Mouse (Mus musculus) left cerebral cortex, adult 9 months (tissue): ENCODE measurements around the gene Akap13.

Source experiments
- DNase-seq, 2 experiments: peaks; one replicate each; pipeline ENCODE4 v3.0.0; 2022; ENCODE audit warnings: low spot score in 2 of 2

The Akap13 gene

DNA sequence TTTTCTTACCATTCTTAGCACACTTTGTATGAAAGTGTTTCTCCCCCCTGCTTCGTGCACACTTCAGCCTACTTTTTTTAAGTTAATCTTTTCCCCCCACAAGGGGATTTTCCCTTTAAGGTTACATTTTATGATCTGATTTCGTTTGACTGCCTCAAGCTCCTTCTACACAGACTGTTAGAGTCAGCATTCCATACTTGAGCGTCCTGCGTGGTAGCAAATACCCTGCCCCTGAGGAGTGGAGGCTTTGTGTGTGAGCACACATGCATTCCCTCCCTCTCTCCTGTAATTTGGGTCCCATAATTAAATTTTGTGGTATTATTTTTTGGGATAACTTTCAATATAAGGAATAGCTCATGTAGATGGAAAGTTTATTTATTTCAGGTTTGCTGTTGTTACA is 103.8 kb downstream of the Akap13 start:
- no peak for DNase-seq

DNA sequence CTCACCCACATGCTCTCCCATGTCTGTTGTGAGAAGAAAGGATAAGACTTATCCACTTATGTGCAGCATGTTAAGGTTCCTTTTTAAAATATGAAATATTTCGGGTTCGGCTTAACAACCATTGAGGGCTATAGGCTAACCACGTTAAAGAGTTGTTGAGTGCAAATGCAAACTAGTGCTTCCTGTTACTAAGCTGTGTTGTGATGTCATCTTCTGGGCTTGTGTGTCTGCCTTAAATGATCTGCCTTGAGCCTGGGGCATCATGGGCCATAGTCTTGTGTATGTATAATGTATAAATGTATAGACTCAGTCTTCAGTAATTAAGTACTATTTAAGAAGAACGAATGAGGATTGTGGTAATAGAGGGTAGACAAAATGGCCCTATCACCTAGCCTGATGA is 104.6 kb downstream of the Akap13 start:
- no peak for DNase-seq

GRCm38 (mm10) chr7:75560566-75560965 is 105.2 kb downstream of the Akap13 start:
- no peak for DNase-seq

DNA sequence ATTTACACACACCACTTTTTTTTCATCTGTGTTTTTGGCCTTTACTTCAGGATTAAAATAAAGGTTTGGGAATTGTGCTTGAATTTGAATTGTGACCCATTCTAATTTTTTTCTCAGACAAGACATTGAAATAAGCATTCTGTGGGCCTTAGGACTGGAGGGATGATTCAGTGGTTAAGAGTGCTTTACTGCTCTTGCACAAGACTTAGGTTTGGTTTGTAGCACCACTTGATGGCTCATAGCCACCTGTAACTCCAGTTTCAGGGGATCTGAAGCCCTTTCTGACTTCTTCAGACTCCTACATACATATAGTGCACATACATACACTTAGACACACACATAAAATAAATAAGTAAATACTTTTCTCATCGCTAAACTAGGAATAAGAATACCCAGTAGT is 105.8 kb downstream of the Akap13 start:
- DNase-seq, result no peak

DNA sequence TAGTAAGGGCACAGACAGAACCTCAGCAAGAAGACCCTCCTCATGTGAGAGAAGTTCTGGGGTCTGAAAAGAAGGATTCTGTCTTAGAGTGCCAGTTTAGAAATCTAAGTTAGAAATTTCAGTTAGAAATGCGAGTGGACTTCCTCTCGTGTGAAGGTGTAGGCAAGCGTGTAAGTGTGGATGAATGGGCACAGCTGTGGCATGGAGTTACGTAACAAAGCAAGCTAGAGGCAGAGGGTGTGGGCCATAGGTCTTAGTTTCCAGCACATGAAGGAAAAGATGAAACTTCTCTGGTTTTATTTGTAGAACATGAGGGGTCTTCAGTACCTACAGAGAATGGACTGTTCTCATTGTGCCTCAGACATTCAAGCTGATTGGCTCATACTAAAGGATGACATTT is 112.9 kb downstream of the Akap13 start:
- DNase-seq, result no peak

DNA sequence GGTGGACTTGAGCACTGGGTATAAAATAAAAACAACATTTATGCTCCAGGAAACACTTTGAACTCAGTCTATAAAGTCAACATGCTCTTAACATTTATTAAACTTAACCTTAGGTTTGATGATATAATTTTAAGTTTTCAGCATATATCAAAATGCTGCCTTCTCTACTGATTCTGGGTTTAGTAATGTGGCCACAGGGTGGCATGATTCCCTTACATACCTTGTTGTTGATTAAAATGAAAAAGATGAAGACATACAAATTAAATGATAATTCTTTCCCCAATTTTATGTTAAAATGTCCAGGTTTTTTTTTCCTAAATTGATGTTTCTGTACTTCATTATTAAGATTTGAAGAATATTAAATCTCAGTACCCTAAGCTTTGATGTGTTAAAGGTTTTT is 113.5 kb downstream of the Akap13 start:
- no peak for DNase-seq

DNA sequence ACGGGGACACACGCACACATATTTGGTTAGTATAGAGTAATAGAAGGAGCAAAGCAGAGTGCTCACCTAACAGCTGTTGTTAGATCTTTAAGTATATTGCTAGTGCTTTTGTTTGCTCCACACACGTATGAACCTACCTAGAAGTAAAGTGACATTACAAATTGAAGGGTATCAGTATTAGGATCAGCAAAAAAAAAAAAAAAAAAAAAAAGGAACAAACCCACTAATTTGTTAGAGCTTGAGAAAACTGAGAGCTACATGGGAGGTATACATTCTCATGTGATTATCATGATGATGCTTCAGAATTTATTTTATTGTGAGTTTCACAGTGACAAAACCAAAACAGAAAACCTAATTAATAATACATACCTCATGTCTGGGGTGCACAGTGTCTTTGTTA is 114.9 kb downstream of the Akap13 start:
- no peak for DNase-seq

- DNase-seq, result no peak
These were observed 115.7 kb downstream of the Akap13 start for GRCm38 (mm10) chr7:75571078-75571477.

DNA sequence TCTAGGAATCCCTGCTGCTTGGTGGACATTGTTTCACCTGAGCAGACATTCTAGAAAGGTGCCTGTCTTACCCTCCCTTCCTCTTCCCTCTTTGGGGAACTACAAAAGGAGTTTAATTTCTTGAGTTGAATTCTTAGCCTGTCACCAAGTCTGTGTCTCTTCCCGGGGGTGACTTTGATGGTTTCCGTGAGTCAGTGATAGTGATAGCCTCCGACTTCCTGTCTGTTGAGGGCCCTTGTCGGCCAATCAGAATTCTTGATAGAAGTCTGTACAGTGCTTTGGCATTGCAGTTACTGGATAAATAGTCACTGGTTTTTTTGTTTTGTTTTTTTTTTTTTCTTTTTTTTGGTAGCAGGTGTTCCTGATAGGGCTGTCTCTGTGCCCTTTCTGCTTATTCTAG is 116.8 kb downstream of the Akap13 start:
- DNase-seq, result no peak

GRCm38 (mm10) chr7:75575120-75575649 is 119.9 kb downstream of the Akap13 start:
- DNase-seq, result no peak

DNA sequence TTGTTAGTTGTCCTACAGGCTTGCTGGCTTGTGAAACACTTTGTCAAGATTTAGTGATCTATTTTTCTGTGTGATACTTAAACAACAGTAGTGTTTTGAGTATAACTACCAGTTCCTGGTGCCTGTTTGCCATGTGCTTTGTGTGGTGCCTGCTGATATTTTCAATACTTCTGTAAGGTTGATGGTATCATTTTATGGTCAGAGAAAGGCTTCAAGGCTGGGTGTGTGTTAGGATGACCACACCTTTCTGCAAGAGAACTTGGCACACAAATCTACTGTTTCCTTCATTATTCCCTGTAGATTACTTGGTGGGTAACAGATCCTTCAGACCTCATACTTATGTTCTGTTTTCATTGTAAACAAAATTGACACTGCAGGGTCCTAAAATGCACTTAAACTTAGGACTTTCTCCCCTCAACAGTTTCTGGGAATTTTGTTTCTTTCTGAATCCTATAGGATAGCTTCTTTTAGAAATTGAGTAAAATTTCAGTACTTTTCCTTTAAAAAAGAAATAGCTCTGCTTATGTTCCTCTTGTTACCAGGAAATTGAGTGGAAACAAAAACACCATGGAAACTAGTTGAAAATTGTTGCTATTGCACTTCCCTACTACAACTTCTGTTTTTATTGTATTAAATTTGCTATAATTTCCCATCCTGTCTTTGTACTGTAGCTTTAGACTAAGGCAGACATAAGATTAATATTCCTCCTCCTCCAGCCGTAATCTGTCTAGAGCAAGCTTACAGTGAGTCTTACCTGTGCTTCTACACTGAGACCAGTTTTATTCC is 120.7 kb downstream of the Akap13 start:
- no peak for DNase-seq

- DNase-seq, result no peak
These were observed 121.5 kb downstream of the Akap13 start for GRCm38 (mm10) chr7:75576851-75577250.

GRCm38 (mm10) chr7:75577353-75577752 is 122.0 kb downstream of the Akap13 start:
- no peak for DNase-seq

GRCm38 (mm10) chr7:75578647-75579046 is 123.3 kb downstream of the Akap13 start:
- DNase-seq, result no peak

- no peak for DNase-seq
These were observed 126.8 kb downstream of the Akap13 start for GRCm38 (mm10) chr7:75582091-75582490.

- DNase-seq, result no peak
These were observed 128.8 kb downstream of the Akap13 start for GRCm38 (mm10) chr7:75584100-75584499.

DNA sequence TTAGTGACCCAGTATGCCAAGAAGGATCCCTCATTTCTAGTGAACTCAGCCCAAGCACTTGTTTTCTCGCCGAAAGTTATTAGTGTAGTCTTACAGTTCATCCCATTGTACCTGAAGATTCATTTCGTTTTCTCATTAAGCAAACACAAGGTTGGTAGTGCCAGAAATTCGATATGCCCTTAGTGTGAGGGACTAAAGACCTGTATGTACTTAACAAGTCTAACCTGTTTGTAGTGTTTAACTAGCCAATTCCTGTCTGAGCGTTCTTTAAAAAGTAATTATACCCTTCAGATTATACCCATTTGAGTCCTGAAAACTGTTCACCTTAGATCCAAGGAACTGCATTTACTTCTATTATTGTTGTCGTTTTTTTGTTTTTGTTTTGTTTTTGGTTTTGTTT is 130.1 kb downstream of the Akap13 start:
- no peak for DNase-seq

GRCm38 (mm10) chr7:75586113-75586512 is 130.8 kb downstream of the Akap13 start:
- DNase-seq, result no peak

DNA sequence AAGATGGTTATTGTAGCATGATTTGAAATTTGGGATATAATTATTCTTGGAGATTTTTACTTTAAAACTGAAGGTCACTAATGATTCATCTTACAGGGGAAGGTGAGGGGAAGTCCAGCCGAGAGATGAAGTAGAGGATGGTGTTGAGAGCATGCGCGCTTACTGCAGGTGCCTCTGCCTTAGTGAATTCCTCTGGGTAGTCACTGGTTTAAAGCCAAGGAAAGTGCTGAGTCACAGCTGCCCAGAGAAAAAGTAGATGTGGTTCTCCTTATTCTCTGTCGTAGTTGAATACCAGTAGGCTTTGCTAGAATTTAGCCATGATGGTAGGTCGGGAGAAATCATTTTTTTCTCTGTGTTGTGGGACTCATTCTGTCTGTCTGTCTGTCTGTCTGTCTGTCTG is 132.4 kb downstream of the Akap13 start:
- DNase-seq, result no peak

DNA sequence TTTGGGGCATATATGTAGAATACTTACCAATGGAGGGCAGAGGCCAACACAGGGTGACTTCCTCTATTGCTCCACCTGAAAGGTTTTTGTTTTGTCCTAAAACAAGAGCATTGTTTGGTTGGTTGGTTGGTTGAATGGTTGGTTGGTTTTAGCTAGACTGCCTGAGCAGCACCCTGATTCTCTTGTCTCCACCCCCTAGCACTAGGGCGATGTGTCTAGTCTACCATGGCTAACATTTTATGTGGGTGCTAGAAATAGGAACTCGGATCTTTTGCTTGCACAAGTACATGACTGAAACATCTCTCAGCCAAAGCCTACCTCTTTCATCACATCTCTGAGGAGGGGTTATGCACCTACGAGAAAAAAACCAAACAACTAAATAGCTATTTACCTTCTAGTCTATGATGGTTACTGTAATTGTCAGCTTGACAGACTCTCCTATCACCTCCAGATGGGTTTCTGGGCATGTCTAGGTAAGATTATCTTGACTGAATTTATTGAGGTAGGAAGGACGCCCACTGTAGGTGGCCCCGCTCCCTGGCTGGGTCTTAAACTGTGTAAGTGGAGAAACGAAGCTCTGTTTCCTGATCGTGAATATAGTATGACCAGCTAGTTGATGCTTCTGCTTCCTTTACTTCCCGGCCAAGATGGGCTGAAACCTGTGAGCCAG is 134.1 kb downstream of the Akap13 start:
- no peak for DNase-seq

- DNase-seq, result no peak
These were observed 136.6 kb downstream of the Akap13 start for GRCm38 (mm10) chr7:75591961-75592360.

- DNase-seq, result no peak
These were observed 139.5 kb downstream of the Akap13 start for GRCm38 (mm10) chr7:75594801-75595200.

DNA sequence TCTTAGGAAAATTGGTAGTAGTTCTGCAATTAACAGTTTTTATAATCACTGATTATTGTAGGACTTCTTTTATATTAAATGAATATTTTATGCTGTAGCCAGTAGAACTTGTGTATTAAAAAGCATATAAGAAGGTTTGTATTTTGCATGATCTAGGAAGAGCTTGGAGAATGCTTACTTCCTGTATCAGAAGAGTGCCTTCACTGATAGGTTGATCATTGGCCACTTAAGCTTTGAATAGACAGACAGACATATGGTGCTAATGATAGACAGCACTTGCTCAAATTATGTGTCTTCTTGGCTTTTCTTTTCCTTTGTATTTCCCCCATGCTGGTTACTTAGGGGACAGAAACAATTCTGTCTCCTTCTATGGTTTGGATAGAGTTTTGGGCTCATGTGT is 139.9 kb downstream of the Akap13 start:
- no peak for DNase-seq
